Mouse (Mus musculus): ENCODE measurements around the gene Pgk1.

The Pgk1 gene

DNA sequence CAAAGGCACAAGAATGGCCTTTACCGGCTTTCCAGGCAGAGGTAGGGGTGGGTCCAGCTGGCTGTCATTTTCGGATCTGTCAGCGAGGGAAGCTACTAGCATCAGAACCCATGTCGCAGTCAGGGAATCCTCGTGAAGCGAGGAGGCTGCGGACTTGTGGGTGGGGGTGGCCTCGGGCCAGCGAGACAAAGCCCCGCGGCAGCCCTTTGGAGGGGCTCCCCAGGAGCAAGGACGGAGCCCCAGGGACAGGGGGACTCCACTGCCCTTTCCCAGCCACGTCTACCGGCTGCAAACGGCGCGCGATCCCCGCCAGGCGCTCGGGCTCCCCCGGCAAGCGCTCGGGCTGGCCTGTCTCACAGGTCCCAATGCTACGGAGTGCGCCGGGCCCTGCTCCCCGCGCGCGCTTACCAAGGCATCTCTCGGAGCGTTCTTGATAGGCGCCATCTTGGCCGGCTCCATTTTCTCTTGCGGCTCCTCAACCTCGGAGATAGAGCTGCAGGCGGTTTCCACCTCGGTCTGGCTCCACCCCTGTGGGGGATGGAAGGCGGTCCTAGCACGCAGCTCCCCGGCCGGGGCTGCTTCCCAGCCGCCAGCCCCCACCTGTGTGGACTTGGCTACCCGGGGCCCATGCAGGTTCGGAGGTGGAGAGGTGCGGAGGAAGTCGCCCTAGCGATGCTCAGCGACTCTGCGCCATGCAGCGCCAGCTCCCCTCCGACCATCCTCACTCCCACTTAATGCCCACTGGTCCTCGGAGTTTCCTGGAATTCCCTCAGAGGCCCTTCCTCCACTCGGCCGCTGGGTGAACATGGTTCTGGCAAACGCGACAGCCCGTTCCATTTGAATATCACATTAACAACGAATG, 32.5 kb downstream of the Pgk1 start:
- peak; percentile 51 to 62 for DNase-seq (ENCODE audit: low spot score in 2 of 2)

DNA sequence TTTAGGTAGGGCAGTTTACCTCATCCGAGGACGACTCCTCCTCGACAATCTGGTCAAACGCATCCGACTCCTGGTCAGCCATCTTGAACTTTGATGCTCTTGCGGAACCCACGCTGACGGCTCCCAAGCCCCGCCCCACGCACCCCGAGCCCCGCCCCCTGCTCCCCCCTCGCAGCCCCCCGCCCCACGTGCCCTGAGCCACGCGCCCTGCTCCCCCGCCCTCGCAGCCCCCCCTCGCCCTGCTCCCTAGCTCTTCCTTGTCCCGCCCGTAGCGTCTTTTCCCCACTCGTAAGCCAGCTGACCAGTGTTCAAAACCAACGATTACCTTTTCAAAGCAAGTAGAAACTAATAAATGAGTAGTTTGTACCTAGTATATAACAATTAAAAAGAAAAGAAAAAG, 34.2 kb downstream of the Pgk1 start, which contains the start of gene Taf9b:
Taf9b (minus strand) TSS at position 101 of the 400 bp plus-strand sequence.
- no peak for DNase-seq (ENCODE audit: low spot score in 2 of 2)

All from natural killer cell, adult 2 months (primary cell).